Mouse (Mus musculus) intestine, postnatal 0 days (tissue): ENCODE data around the gene Prrt4. TPM values are rescaled to one million over a fixed set of nuclear protein-coding genes. Genes with fewer than 3 reads are reported as not detected.

Experiments used
- ATAC-seq: fragments of 200-750 bp; cut with Nextera tagmentation; 2 replicates; pipeline ENCODE4 v1.8.0; 2017; ENCODE audit warnings: mild to moderate bottlenecking, moderate TSS enrichment, moderate library complexity
- H3K27ac ChIP-seq: fragments of 300-500 bp; sonication (generic); 2 replicates; pipeline ENCODE4 v1.5.1; 2014; ENCODE audit warnings: mild to moderate bottlenecking, low read depth, low read length, moderate library complexity
- H3K27me3 ChIP-seq: fragments of 300-500 bp; sonication (generic); replicated peaks from 2 replicates; pipeline ENCODE4 v1.6.1; 2014; ENCODE audit warnings: low read length, mixed read lengths; ENCODE audit not compliant: control insufficient read depth, insufficient read depth
- H3K36me3 ChIP-seq: fragments of 300-500 bp; sonication (generic); 2 replicates; pipeline ENCODE4 v1.6.1; 2014; ENCODE audit warnings: mild to moderate bottlenecking, moderate library complexity; ENCODE audit not compliant: control insufficient read depth, insufficient read depth
- H3K4me1 ChIP-seq: fragments of 300-500 bp; sonication (generic); replicated peaks from 2 replicates; pipeline ENCODE4 v1.6.1; 2014; ENCODE audit warnings: antibody characterized with exemption, low read length, mixed read lengths; ENCODE audit not compliant: control insufficient read depth, insufficient read depth
- H3K4me2 ChIP-seq: fragments of 300-500 bp; sonication (generic); replicated peaks from 2 replicates; pipeline ENCODE4 v1.6.1; 2014; ENCODE audit warnings: low read depth, mild to moderate bottlenecking, moderate library complexity
- H3K4me3 ChIP-seq: fragments of 300-500 bp; sonication (generic); 2 replicates; pipeline ENCODE4 v1.5.1; 2014; ENCODE audit warnings: low read depth, low read length
- H3K9ac ChIP-seq: fragments of 300-500 bp; sonication (generic); 2 replicates; pipeline ENCODE4 v1.6.1; 2014; ENCODE audit warnings: mild to moderate bottlenecking, low read depth, low read length
- H3K9me3 ChIP-seq: fragments of 300-500 bp; sonication (generic); 2 replicates; pipeline ENCODE4 v1.6.1; 2016; ENCODE audit warnings: mixed run types; ENCODE audit not compliant: control insufficient read depth
- CTCF ChIP-seq: sonication (generic); IDR thresholded peaks from 2 replicates; pipeline ENCODE4 v1.5.1; 2016; ENCODE audit warnings: low read depth, mild to moderate bottlenecking, control low read depth, antibody characterized with exemption, moderate library complexity
- WGBS: fragments of 180-500 bp; shearing (Covaris S2); extraction: QIAGEN DNeasy Blood & Tissue Kit; methylation state at CpG from one replicate; pipeline ENCODE4 v1.1.7; 2014; 5-methylcytosine and 5-hydroxymethylcytosine counted together
- polyA plus RNA-seq: library from polyadenylated mRNA; unstranded; fragments of >200 nt; fragmentation: Nextera tagmentation; extraction: Ambion mirVana; gene quantifications from 2 replicates; pipeline ENCODE4 v1.2.1, GENCODE M21; 2015

The Prrt4 gene
- polyA plus RNA-seq, 1 experiment from 2014 or later, result 0.23 TPM

DNA sequence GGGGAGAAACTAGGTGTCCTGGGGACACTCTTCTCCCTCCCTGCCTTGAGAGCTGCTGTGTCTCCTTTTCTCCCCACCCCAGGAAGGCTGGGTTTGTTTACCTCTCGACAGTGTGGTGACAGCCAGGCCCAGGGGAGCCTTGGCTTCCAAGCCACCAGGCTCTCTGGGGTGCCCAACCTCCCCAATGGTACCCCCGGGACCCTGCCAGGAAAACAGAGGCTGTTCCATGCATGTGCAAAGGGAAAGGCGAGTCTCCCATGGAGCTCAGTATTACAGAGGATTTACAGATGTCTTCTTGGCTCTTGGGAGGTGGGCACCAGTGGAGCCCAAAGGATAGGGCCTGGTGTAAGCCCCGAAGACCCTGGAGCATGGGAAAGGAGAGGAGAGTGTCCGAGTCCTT, 34.1 kb upstream of the Prrt4 start:
- Histone ChIP-seq H3K4me2 (no peak overlapping the region), H3K4me1 (peaks cover 4% of the 10 kb centered on the region; the same call in 1 of the 2 replicates), H3K4me3 (no peak overlapping the region), H3K9me3 (no peaks in the 10 kb centered on the region), H3K27ac (no peak overlapping the region), H3K27me3 (no peaks in the 10 kb centered on the region), H3K36me3 (no peaks in the 10 kb centered on the region), H3K9ac (no peak overlapping the region)
- 78% methylated on average over 5 of the region's 5 CpGs for WGBS
- ATAC-seq, result no peak
- no peak for TF ChIP-seq CTCF

DNA sequence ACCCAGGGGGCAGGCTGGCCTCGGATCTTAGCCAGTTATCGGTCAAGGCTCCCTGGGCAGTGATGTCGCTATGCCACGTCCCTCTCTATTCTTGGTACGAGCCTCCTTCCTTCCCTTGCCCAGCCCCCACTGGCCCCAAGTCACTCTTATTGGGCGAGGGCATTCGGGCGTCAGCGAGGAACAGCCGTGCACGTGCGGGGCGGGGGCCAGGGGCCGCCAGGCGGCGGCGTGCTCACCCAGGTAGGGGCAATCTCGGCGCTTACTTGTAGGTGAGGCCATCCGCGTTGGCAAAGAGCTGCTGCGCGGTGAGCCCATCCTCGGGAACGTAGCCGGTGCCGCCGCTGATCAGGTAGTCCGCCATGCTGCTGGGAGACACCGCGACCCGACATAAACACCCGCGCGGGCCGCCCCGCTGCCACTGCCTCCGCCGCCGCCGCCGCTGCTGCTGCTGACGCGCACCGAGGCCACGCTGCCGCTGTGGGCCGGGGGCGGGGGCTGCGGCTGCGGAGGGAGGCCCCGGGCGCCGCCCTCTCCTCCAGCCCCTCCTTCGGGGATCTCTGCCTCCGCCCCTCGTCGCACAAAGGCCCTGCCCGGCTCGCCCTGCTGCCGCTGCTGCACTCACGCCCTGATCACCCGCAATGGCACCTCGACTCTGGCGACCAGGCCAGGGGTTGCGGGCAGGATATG, 32.6 kb upstream of the Prrt4 start:
- WGBS, result under 1% methylated on average over 66 of the region's 66 CpGs

DNA sequence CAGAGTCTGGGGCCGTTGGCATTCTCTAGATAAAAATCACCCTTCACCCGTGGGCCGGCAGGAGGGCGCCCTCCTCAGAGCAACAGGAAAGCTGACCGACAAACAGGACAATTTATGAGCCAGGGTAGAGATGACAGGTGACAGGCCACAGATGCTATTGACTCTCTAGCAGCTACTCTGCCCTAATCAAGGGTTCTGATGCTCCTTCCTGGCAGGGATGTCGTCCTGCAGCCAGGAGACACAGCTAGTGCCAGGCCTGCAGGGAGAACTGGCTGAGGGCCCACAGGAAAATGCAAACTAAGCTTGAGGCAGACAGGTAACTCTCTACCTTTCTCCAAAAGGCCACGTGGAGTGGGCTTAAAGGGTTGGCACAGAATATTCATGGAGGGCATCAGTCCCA, 31.8 kb upstream of the Prrt4 start:
- WGBS, result 23% methylated on average over 7 of the region's 7 CpGs
- no peaks in the 10 kb centered on the region; the same call in 1 of the 2 replicates for H3K36me3 ChIP-seq

More for the DNA sequence above, 32.6 kb upstream of the Prrt4 start:
- Histone ChIP-seq H3K4me3 (peak overlapping the region; percentile 64), H3K9me3 (no peaks in the 10 kb centered on the region), H3K27me3 (no peaks in the 10 kb centered on the region), H3K36me3 (no peaks in the 10 kb centered on the region; the same call in 1 of the 2 replicates), H3K4me1 (peaks cover 4% of the 10 kb centered on the region; the same call in 1 of the 2 replicates), H3K9ac (peak overlapping the region; percentile 54), H3K27ac (peak overlapping the region; percentile 22; the same call in 1 of the 2 replicates), H3K4me2 (peak overlapping the region; percentile 94)
- ATAC-seq, result peak; percentile 81
- TF ChIP-seq CTCF, result peak; percentile 37

DNA sequence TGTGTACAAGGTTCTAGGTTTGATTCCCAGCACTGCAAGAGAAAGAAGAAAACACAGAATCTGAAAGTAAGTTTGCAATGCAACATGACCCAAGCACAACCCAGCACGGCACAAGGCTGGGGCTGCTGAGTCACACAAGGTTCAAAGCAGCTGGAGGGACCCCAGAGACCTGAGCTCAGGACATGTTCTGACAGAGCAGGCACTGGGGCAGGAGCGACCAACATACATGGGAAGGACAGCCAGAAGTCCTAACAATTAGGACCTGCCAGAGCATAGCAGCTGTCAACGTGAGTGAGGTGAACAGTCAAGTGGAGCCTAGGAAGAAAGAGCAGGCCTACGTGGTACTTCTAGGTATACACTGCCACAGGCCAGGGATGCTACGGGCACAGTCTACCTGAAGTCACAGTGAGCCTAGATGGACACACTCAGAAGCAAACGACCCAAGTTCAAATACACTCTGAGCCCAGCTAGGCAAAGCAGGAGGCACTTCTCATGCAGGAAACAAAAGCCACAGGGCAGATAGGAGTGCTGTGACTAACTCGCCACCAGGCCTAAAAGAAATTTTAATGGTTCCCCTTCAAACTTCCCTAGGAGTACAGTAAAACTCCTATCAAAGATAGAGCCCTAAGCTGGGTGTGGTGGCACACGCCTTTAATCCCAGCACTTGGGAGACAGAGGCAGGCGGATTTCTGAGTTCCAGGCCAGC, 31.0 kb upstream of the Prrt4 start:
- no peak for ATAC-seq
- no peak overlapping the region for H3K4me2 ChIP-seq
- H3K4me3 ChIP-seq, result no peak overlapping the region
- no peak overlapping the region for H3K27ac ChIP-seq
- H3K4me1 ChIP-seq, result 0 out of 2 replicates have a peak, but pooled peaks cover 3% of the 10 kb centered on the region
- no peak for TF ChIP-seq CTCF
- H3K9me3 ChIP-seq, result no peaks in the 10 kb centered on the region
- no peak overlapping the region for H3K9ac ChIP-seq
- no peaks in the 10 kb centered on the region for H3K27me3 ChIP-seq
- 84% methylated on average over 9 of the region's 9 CpGs for WGBS
- no peaks in the 10 kb centered on the region; the same call in 1 of the 2 replicates for H3K36me3 ChIP-seq

More for the DNA sequence above, 31.8 kb upstream of the Prrt4 start:
- peak overlapping the region; percentile 54; the same call in 1 of the 2 replicates for H3K9ac ChIP-seq
- peak overlapping the region; percentile 64 for H3K4me3 ChIP-seq
- 0 out of 2 replicates have a peak, but pooled peaks cover 4% of the 10 kb centered on the region for H3K4me1 ChIP-seq
- H3K27me3 ChIP-seq, result no peaks in the 10 kb centered on the region
- peak; percentile 17; the same call in 1 of the 2 replicates for TF ChIP-seq CTCF
- ATAC-seq, result no peak
- H3K27ac ChIP-seq, result no peak overlapping the region
- peak overlapping the region; percentile 94 for H3K4me2 ChIP-seq
- H3K9me3 ChIP-seq, result no peaks in the 10 kb centered on the region

DNA sequence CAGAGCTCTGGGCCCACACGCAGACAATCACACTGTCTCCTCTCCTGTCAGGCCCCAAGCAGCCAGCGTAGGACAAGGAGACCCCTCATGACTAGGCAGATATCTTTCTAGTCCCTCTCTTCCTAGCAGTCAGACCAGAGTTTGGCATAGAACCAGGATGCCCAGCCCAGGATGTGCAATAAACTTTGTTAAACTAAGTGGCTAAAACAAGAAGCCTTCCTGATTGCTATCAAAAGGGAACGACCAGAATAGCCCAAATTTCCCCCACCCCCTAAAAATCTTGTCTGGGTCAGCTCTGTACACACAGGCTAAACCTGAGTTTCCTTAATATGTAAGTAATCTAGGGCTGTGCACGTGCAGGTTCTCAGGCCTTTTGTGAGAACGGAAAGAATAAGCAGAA, 28.8 kb upstream of the Prrt4 start:
- H3K27ac ChIP-seq, result no peak overlapping the region
- no peak for TF ChIP-seq CTCF
- no peaks in the 10 kb centered on the region for H3K27me3 ChIP-seq
- H3K4me3 ChIP-seq, result no peak overlapping the region
- no peak overlapping the region for H3K9ac ChIP-seq
- 77% methylated on average over 5 of the region's 5 CpGs for WGBS
- peaks cover 13% of the 10 kb centered on the region for H3K36me3 ChIP-seq
- no peak overlapping the region for H3K4me2 ChIP-seq
- H3K4me1 ChIP-seq, result no peaks in the 10 kb centered on the region
- no peak for ATAC-seq
- no peaks in the 10 kb centered on the region for H3K9me3 ChIP-seq

DNA sequence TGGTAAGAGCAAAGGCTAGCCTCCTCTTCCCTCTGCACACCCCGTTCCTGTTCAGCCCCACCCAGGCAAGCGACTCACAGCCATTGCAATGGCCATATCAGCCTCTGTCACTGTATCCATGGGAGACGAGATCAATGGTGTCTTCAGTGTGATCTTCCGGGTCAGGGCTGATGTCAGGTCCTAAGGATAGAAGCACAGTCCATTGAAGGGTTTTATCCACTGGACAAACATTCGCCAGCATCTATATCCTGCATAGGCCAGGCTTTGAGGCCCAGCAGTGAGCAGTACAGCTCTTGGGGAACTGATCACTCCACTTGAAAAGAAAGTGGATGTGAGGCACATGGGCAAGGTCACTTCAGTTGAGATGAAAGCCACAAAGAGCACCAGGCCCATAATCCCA, 27.6 kb upstream of the Prrt4 start:
- Histone ChIP-seq H3K27ac (no peak overlapping the region), H3K36me3 (peaks cover 17% of the 10 kb centered on the region), H3K27me3 (no peaks in the 10 kb centered on the region), H3K4me3 (no peak overlapping the region), H3K4me1 (no peaks in the 10 kb centered on the region), H3K9me3 (no peaks in the 10 kb centered on the region), H3K9ac (no peak overlapping the region), H3K4me2 (no peak overlapping the region)
- 79% methylated on average over 5 of the region's 5 CpGs for WGBS
- no peak for ATAC-seq
- TF ChIP-seq CTCF, result no peak
